Mouse (Mus musculus): ENCODE data around the gene Scpep1. TPM values are rescaled to one million over a fixed set of nuclear protein-coding genes. Genes with fewer than 3 reads are reported as not detected.
A peak's percentile ranks its signal among the peaks of the same experiment; 100 is the strongest.

Scpep1 gene
- 69.8 and 75.9 TPM in 2 replicates for polyA plus RNA-seq (2014; fragmentation: Nextera tagmentation; extraction: Ambion mirVana)

- H3K27me3 ChIP-seq (ENCODE audit: control insufficient read depth, insufficient read depth, low read length), result no peaks in the 10 kb centered on the region
- H3K27ac ChIP-seq (replicated peaks; ENCODE audit: low read depth, low read length), result 0 out of 2 replicates have a peak within 1 kb of the TSS, but pooled peaks have one; percentile 26
- peak; percentile 92 for ATAC-seq (ENCODE audit: insufficient number of reproducible peaks, low FRiP score, low TSS enrichment, low read depth)
- peak within 1 kb of the TSS; percentile 47 for H3K4me3 ChIP-seq (ENCODE audit: low read depth, low read length)
- 4% methylated on average over 34 of the region's 34 CpGs for WGBS
- DNase-seq (ENCODE audit: low spot score), result peak; percentile 98
- no peaks in the 10 kb centered on the region for H3K9me3 ChIP-seq (ENCODE audit: control insufficient read depth, low read length)
- H3K4me2 ChIP-seq (ENCODE audit: low read depth, severe bottlenecking), result peak within 1 kb of the TSS; percentile 45
- H3K9ac ChIP-seq (ENCODE audit: low read length), result peak within 1 kb of the TSS; percentile 53
- H3K4me1 ChIP-seq (ENCODE audit: control insufficient read depth, insufficient read depth, low read length), result no peaks in the 10 kb centered on the region; the same call in 1 of the 2 replicates
- H3K36me3 ChIP-seq (ENCODE audit: control insufficient read depth, insufficient read depth, low read length), result no peaks in the 10 kb centered on the region
Observed at GRCm38 (mm10) chr11:88955217-88955969, at the start of gene Scpep1. Gene Scpep1, minus strand, starts transcription at chr11:88955465.

DNA sequence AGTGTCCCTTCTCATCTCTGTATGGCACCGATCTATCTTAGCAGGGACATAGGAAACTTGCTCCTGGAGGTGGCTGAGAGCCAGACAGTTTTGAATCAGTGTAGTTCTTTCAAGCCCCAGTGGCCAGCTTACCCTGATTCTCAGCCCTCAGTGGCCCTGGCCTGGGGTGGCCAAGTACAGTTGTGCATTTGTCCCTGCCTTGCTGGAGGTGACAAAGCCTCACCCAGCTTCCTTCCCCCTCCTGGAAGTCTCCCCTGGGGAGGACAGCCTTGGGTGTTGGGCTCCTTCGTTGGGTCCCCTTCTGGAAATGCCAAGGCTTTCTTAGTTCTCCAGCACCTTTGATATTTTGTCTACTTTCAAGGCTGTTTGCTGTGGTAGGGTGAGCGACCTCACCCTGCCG, 48.5 kb upstream of the Scpep1 start:
- H3K27me3 ChIP-seq (ENCODE audit: control insufficient read depth, insufficient read depth, low read length), result peaks cover 12% of the 10 kb centered on the region
- H3K9ac ChIP-seq (ENCODE audit: low read length), result no peak overlapping the region
- 68% methylated on average over 4 of the region's 4 CpGs for WGBS
- ATAC-seq (ENCODE audit: insufficient number of reproducible peaks, low FRiP score, low TSS enrichment, low read depth), result no peak
- H3K36me3 ChIP-seq (ENCODE audit: control insufficient read depth, insufficient read depth, low read length), result no peaks in the 10 kb centered on the region
- no peak for DNase-seq (ENCODE audit: low spot score)
- H3K4me1 ChIP-seq (ENCODE audit: control insufficient read depth, insufficient read depth, low read length), result peaks cover 3% of the 10 kb centered on the region; the same call in 1 of the 2 replicates
- no peak overlapping the region for H3K27ac ChIP-seq (replicated peaks; ENCODE audit: low read depth, low read length)
- no peaks in the 10 kb centered on the region for H3K9me3 ChIP-seq (ENCODE audit: control insufficient read depth, low read length)
- no peak overlapping the region for H3K4me3 ChIP-seq (ENCODE audit: low read depth, low read length)
- H3K4me2 ChIP-seq (ENCODE audit: low read depth, severe bottlenecking), result no peak overlapping the region

GRCm38 (mm10) chr11:89003078-89003477, 47.8 kb upstream of the Scpep1 start:
- no peak overlapping the region for H3K4me3 ChIP-seq (ENCODE audit: low read depth, low read length)
- WGBS, result 26% methylated on average over 6 of the region's 6 CpGs
- no peak overlapping the region for H3K27ac ChIP-seq (replicated peaks; ENCODE audit: low read depth, low read length)
- H3K36me3 ChIP-seq (ENCODE audit: control insufficient read depth, insufficient read depth, low read length), result no peaks in the 10 kb centered on the region
- ATAC-seq (ENCODE audit: insufficient number of reproducible peaks, low FRiP score, low TSS enrichment, low read depth) (no peak), DNase-seq (ENCODE audit: low spot score) (no peak)
- H3K4me1 ChIP-seq (ENCODE audit: control insufficient read depth, insufficient read depth, low read length), result peaks cover 3% of the 10 kb centered on the region; the same call in 1 of the 2 replicates
- no peak overlapping the region for H3K9ac ChIP-seq (ENCODE audit: low read length)
- H3K4me2 ChIP-seq (ENCODE audit: low read depth, severe bottlenecking), result no peak overlapping the region
- H3K27me3 ChIP-seq (ENCODE audit: control insufficient read depth, insufficient read depth, low read length), result peaks cover 13% of the 10 kb centered on the region
- no peaks in the 10 kb centered on the region for H3K9me3 ChIP-seq (ENCODE audit: control insufficient read depth, low read length)

DNA sequence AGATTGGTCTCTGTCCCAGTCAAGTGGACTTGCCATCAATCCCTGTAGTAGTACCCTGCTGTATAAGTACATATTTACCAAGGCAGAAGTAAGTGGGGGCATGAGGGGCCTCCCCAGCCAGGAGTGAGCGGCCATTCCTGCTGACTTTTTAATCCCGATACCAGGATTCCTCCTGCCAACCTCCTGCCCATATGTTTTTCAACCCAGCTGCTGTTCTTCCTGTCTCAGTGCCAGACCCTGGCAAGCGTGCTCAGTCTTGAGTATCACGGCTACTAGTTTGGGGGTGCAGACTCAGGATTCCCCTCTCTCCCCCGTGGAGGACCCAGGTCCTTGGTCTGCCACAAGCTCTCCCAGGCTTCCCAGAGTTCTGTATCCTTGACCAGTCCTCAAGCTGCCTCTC, 47.4 kb upstream of the Scpep1 start:
- 87% methylated on average over 5 of the region's 5 CpGs for WGBS

DNA sequence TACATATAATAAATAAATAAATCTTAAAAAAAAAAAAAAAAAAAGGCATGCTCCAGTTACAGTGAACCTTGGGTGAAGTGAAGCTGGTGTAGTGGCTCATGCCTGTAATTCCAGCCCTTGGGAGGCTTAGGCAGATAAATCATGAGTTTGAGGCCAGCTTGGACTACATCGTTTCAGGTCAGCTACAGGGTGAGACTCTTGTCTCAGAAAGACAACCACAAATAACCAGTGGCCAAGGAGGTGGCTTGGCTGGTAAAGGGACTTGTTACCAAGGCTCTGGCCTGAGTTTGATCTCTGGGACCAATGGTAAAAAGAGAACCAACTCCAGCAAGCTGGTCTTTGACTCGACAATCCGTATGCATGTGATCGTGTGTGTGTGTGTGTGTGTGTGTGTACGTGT, 46.8 kb upstream of the Scpep1 start:
- Histone ChIP-seq H3K27me3 (ENCODE audit: control insufficient read depth, insufficient read depth, low read length) (peaks cover 13% of the 10 kb centered on the region), H3K4me1 (ENCODE audit: control insufficient read depth, insufficient read depth, low read length) (peaks cover 3% of the 10 kb centered on the region; the same call in 1 of the 2 replicates), H3K4me2 (ENCODE audit: low read depth, severe bottlenecking) (no peak overlapping the region), H3K9ac (ENCODE audit: low read length) (no peak overlapping the region), H3K27ac (replicated peaks; ENCODE audit: low read depth, low read length) (no peak overlapping the region), H3K4me3 (ENCODE audit: low read depth, low read length) (no peak overlapping the region), H3K36me3 (ENCODE audit: control insufficient read depth, insufficient read depth, low read length) (no peaks in the 10 kb centered on the region), H3K9me3 (ENCODE audit: control insufficient read depth, low read length) (no peaks in the 10 kb centered on the region)
- 94% methylated on average over 5 of the region's 5 CpGs for WGBS
- no peak for DNase-seq (ENCODE audit: low spot score)
- no peak for ATAC-seq (ENCODE audit: insufficient number of reproducible peaks, low FRiP score, low TSS enrichment, low read depth)

More for the DNA sequence above, 47.4 kb upstream of the Scpep1 start:
- H3K4me1 ChIP-seq (ENCODE audit: control insufficient read depth, insufficient read depth, low read length), result peaks cover 3% of the 10 kb centered on the region; the same call in 1 of the 2 replicates
- ATAC-seq (ENCODE audit: insufficient number of reproducible peaks, low FRiP score, low TSS enrichment, low read depth), result no peak
- no peak overlapping the region for H3K4me2 ChIP-seq (ENCODE audit: low read depth, severe bottlenecking)
- no peak overlapping the region for H3K9ac ChIP-seq (ENCODE audit: low read length)
- no peak for DNase-seq (ENCODE audit: low spot score)
- no peak overlapping the region for H3K27ac ChIP-seq (replicated peaks; ENCODE audit: low read depth, low read length)
- peaks cover 13% of the 10 kb centered on the region for H3K27me3 ChIP-seq (ENCODE audit: control insufficient read depth, insufficient read depth, low read length)
- H3K4me3 ChIP-seq (ENCODE audit: low read depth, low read length), result no peak overlapping the region
- H3K9me3 ChIP-seq (ENCODE audit: control insufficient read depth, low read length), result no peaks in the 10 kb centered on the region
- H3K36me3 ChIP-seq (ENCODE audit: control insufficient read depth, insufficient read depth, low read length), result no peaks in the 10 kb centered on the region

DNA sequence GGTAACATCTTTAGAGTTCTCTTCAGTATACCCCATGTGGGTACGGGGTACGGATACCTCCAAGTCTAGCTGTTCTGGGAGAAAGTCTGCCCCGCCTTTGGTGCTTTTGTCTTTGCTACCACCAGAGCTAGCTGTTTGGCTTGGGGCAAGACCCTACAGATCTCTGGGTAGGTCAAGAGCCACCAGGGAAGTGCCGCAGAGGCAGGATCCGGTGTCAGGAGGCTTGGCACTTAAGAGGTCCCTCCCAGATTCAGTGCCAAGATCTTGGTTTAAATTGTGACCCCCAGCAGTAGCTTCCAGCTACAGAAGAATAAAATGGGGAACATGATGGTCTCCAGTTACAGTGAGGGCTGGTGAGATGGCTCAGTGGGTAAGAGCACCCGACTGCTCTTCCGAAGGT, 46.3 kb upstream of the Scpep1 start:
- Histone ChIP-seq H3K36me3 (ENCODE audit: control insufficient read depth, insufficient read depth, low read length) (no peaks in the 10 kb centered on the region), H3K4me1 (ENCODE audit: control insufficient read depth, insufficient read depth, low read length) (peaks cover 3% of the 10 kb centered on the region; the same call in 1 of the 2 replicates), H3K27me3 (ENCODE audit: control insufficient read depth, insufficient read depth, low read length) (peaks cover 13% of the 10 kb centered on the region), H3K4me2 (ENCODE audit: low read depth, severe bottlenecking) (no peak overlapping the region), H3K9me3 (ENCODE audit: control insufficient read depth, low read length) (no peaks in the 10 kb centered on the region), H3K9ac (ENCODE audit: low read length) (no peak overlapping the region), H3K4me3 (ENCODE audit: low read depth, low read length) (no peak overlapping the region), H3K27ac (replicated peaks; ENCODE audit: low read depth, low read length) (no peak overlapping the region)
- 98% methylated on average over 7 of the region's 7 CpGs for WGBS
- ATAC-seq (ENCODE audit: insufficient number of reproducible peaks, low FRiP score, low TSS enrichment, low read depth), result no peak
- DNase-seq (ENCODE audit: low spot score), result no peak

- no peaks in the 10 kb centered on the region for H3K36me3 ChIP-seq (ENCODE audit: control insufficient read depth, insufficient read depth, low read length)
- DNase-seq (ENCODE audit: low spot score), result no peak
- H3K27ac ChIP-seq (replicated peaks; ENCODE audit: low read depth, low read length), result no peak overlapping the region
- H3K4me1 ChIP-seq (ENCODE audit: control insufficient read depth, insufficient read depth, low read length), result peaks cover 3% of the 10 kb centered on the region; the same call in 1 of the 2 replicates
- H3K4me3 ChIP-seq (ENCODE audit: low read depth, low read length), result no peak overlapping the region
- no peak for ATAC-seq (ENCODE audit: insufficient number of reproducible peaks, low FRiP score, low TSS enrichment, low read depth)
- H3K27me3 ChIP-seq (ENCODE audit: control insufficient read depth, insufficient read depth, low read length), result peaks cover 13% of the 10 kb centered on the region
- H3K9ac ChIP-seq (ENCODE audit: low read length), result no peak overlapping the region
- no peaks in the 10 kb centered on the region for H3K9me3 ChIP-seq (ENCODE audit: control insufficient read depth, low read length)
- no peak overlapping the region for H3K4me2 ChIP-seq (ENCODE audit: low read depth, severe bottlenecking)
Observed at GRCm38 (mm10) chr11:89000527-89000819, 45.2 kb upstream of the Scpep1 start.

DNA sequence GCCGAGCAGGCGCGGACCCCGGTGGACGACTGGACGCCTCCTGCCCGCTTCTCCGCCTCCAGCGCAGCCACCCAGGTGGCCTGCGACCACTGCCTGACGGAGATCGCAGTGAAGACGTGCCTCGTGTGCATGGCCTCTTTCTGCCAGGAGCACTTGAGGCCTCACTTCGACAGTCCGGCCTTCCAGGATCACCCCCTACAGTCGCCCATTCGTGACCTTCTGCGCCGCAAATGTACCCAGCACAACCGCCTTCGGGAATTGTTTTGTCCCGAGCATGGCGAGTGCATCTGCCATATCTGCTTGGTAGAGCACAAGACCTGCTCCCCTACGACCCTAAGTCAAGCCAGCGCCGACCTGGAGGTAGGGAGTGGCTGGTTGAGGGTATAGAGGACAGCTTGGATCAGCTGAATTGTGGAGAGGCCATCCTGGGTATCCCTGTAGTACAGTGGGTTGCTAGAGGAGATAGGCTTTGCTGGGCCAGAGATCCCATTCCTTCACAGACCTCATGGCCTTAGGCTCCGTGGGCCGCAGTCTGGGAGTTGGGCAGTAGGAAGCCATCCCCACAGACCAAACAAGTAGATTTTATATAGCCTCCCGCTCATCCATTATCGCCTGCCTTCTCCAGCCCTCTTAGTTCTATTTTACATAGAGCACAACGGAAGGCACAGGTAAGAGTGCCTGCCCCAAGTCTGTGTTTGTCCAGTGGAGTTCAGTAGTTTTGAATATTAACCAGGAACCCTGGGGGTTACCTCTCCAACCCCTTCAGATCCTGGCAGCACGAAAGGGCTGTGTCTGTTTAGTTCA, 44.7 kb upstream of the Scpep1 start:
- Histone ChIP-seq H3K4me2 (ENCODE audit: low read depth, severe bottlenecking) (peak overlapping the region; percentile 59), H3K4me1 (ENCODE audit: control insufficient read depth, insufficient read depth, low read length) (peaks cover 3% of the 10 kb centered on the region; the same call in 1 of the 2 replicates), H3K9ac (ENCODE audit: low read length) (peak overlapping the region; percentile 24), H3K36me3 (ENCODE audit: control insufficient read depth, insufficient read depth, low read length) (no peaks in the 10 kb centered on the region), H3K9me3 (ENCODE audit: control insufficient read depth, low read length) (no peaks in the 10 kb centered on the region), H3K4me3 (ENCODE audit: low read depth, low read length) (peak overlapping the region; percentile 45), H3K27ac (replicated peaks; ENCODE audit: low read depth, low read length) (no peak overlapping the region), H3K27me3 (ENCODE audit: control insufficient read depth, insufficient read depth, low read length) (peaks cover 13% of the 10 kb centered on the region)
- DNase-seq (ENCODE audit: low spot score), result no peak
- no peak for ATAC-seq (ENCODE audit: insufficient number of reproducible peaks, low FRiP score, low TSS enrichment, low read depth)
- 26% methylated on average over 33 of the region's 33 CpGs for WGBS
